Mouse (Mus musculus): Measurements from ENCODE around the gene Klf6. TPM values are rescaled to one million over a fixed set of nuclear protein-coding genes. Genes with fewer than 3 reads are reported as not detected.

Gene Klf6
- 10 to 100 TPM; 27.9 to 31.9 TPM for total RNA-seq (2021)
- long read RNA-seq, full-length matches to known transcripts = 25 of 34 reads
- long read RNA-seq, partial matches to known transcripts = 2 of 34 reads
- long read RNA-seq, other reads (novel, unspliced or antisense) = 7 of 34 reads

DNA sequence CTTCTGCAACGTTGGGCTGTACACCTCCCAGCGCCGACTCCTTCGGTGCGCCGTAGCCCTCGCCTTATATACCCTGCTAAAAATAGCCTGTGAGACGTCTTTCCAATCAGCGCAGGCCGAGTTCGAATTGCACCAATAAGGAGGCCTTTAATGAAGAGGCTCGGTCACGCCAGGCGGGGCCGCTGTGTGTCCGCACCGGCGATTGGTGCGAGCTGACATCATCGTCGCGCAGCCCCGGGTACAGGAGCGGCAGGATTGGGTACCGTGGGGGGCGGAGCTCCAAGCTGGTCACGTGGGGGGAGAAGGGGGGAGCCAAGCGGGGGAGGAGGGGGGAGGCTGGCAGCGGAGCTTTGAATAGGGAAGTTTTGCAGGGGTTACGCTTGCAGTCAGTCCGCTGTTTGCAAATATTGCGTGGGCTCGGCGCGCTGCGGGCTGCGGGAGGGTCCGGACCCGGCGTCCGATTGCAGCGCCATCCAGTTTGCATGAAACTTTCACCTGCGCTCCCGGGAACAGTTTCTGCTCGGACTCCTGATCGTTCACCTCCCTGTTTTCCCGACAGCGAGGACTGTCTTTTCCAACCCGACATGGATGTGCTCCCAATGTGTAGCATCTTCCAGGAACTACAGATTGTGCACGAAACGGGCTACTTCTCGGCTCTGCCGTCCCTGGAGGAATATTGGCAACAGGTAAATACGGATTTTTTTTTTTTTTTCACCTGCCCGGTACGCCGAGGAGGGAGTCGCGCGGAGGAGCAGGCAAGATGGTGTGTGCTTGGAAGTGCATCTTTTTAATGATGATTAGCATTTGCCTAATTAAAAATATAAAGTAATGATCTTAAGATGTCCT is at the start of gene Klf6:
Gene Klf6, plus strand, starts transcription at position 326 of the 846 bp plus-strand sequence.
- peak; percentile 100 for DNase-seq (ENCODE audit: low spot score in 2 of 2)

DNA sequence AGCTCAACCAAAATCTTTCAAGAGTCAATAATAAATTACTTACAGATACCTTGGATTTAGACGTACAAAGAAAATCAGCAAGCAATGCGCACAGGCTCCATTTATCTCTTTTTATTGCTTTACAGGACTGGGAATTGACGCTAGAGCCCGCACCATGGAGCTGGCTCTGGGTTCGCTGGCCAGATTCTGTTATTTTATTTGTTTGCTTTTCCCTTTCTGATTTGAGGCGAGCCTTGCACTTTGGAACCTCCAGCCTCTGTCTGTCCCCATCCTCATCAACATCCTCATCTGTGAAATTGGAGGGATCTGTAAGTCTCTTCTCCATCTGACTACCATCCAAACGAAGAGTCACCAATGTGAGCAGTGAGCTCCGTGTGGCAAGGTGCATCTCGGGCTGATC is 47.8 kb upstream of the Klf6 start:
- no peak for DNase-seq (ENCODE audit: low spot score in 2 of 2)

DNA sequence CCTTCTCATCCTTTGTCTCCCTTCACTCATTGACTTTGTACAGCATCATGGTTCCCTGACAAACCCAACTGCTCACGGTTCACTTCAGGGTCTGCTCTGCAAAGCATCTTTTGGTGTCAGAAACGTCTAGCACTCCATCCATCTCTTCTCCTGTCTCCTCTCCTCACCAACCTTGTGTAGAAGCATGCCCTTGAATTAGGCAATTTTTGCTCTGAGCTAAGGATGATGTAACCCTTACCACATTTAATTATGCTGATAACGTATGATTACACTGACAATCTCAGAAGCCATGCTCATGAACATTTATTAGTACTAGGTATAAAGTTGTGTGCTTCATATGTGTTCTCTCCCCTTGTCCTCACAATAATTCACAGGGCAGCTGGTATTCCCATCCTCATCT is 44.0 kb upstream of the Klf6 start:
- no peak for DNase-seq (ENCODE audit: low spot score in 2 of 2)

GRCm38 (mm10) chr13:5819173-5819572 is 42.1 kb upstream of the Klf6 start:
- DNase-seq (ENCODE audit: low spot score in 2 of 2) = no peak

DNA sequence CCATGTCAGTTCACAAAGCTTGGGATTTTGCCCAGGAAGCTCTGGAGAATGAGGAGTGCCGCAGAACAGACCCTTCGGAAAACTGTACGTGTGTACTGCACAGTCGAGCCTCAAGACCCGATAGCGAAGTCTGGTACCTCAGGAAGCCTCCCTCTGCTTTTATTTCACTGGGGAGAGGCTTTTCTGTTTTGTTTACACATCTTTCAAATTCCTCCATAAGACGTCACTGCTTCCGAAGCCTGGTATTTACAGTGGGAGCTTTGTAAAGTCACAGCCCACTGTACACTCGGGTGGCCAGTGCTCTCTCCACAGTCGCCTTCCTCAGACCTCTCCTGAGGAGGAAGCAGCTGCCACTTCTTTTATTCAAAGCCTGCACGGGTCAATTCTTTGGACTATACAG is 38.7 kb upstream of the Klf6 start:
- DNase-seq (ENCODE audit: low spot score in 2 of 2) = no peak

GRCm38 (mm10) chr13:5823150-5823549 is 38.1 kb upstream of the Klf6 start:
- DNase-seq (ENCODE audit: low spot score in 2 of 2) = no peak

DNA sequence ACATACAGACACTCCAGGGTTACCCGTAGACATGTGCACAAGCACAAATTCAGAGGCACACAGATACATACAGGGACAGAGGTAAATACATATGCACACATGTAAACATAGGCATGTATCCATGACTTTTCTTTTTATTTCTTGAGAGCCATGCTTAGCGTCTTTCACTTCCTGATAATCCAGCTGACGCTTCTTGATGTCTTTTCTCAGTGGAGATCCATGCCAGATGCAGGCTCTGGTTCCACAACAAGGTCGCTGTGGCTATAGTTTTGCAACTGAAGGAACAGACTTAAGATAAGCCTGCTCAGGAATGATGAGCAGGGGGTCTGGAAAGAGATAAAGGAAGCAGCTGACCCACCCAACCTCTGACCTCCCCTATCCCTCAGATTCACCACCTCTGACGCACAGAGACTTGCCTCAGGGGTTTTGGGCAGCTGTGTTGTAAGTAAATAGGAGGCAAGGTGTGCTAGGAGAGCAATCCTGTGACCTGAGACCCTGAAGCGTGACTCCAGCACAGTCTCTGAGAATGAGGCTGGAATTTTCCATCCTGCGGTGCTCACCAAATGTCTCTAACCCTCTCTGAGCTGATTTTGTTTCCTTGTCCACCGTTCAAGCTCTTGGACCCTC is 37.0 kb upstream of the Klf6 start:
- DNase-seq (ENCODE audit: low spot score in 2 of 2) = no peak

GRCm38 (mm10) chr13:5826170-5826827 is 35.0 kb upstream of the Klf6 start:
- no peak for DNase-seq (ENCODE audit: low spot score in 2 of 2)

- no peak for DNase-seq (ENCODE audit: low spot score in 2 of 2)
Measured at GRCm38 (mm10) chr13:5831976-5832375, 29.3 kb upstream of the Klf6 start.

DNA sequence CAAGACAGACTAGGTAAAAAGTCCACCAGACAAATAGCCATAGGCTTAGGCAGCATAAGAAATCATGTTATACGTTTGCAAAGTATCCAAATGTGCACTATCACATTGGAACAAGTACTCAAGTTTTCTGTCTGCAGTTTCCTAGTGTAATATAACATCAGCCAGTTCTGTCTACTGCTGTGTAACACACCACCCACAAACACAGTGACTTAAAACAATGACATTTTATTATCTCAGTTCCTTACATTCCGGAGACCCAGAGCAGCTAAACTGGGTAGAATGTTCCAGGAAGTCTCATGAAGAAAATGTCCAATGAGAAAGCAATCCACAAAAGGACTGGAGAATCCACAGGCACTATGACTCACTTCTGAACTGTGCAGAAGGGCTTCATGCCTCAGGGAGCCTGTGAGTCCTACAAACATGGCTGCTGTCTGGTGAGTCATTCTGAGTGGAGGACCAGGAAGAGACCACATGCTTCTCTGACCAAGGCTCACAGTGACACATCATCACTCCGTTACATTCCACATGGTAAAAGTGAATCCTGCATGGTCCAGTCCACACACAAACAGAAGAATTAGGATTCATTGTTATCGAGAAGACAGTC is 24.0 kb upstream of the Klf6 start:
- no peak for DNase-seq (ENCODE audit: low spot score in 2 of 2)

DNA sequence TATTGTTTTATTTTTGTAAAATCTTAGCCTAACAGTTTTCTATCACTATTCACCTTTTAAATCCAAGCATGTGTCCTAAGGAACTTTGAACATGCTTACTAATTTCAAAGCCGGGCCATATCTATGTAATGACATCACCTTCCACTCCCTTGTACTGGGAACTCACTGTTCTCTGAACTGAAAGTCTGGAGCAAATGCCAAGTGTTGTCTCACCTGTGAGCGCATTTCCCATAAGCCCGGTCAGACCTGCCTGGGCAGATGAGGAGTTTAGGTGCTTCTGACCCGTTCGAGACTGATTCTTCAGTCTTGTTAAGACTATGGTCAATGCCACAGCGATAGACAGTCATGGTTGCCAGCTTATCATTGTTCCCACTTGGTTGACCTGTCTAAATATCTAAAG is 19.9 kb upstream of the Klf6 start:
- no peak for DNase-seq (ENCODE audit: low spot score in 2 of 2)

- DNase-seq (ENCODE audit: low spot score in 2 of 2) = no peak
Measured at GRCm38 (mm10) chr13:5842911-5843310, 18.4 kb upstream of the Klf6 start.

DNA sequence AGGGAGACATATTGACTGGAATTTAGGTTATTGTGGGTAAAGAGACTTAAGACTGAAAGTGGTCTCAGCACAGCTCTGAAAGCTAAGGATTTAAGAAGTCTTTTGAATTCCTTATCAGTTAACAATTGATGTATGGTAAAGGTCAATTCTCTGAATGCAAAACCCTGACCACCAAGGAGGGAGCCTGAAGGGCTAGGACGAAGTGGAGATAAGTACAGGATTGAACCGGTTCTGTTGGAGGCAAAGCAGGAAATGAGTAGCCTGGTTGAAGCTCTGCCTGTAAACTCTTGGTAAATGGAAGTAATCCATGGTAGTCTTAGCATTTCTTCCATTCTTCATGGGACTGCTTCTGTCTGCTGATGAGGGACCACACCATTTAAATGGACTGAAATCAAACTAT is 17.5 kb upstream of the Klf6 start:
- DNase-seq (ENCODE audit: low spot score in 2 of 2) = no peak

GRCm38 (mm10) chr13:5844338-5844737 is 16.9 kb upstream of the Klf6 start:
- DNase-seq (ENCODE audit: low spot score in 2 of 2) = no peak

- no peak for DNase-seq (ENCODE audit: low spot score in 2 of 2)
Measured at GRCm38 (mm10) chr13:5845161-5845590, 16.1 kb upstream of the Klf6 start.

GRCm38 (mm10) chr13:5845605-5846004 is 15.7 kb upstream of the Klf6 start:
- no peak for DNase-seq (ENCODE audit: low spot score in 2 of 2)

GRCm38 (mm10) chr13:5846860-5847259 is 14.4 kb upstream of the Klf6 start:
- DNase-seq (ENCODE audit: low spot score in 2 of 2) = no peak

DNA sequence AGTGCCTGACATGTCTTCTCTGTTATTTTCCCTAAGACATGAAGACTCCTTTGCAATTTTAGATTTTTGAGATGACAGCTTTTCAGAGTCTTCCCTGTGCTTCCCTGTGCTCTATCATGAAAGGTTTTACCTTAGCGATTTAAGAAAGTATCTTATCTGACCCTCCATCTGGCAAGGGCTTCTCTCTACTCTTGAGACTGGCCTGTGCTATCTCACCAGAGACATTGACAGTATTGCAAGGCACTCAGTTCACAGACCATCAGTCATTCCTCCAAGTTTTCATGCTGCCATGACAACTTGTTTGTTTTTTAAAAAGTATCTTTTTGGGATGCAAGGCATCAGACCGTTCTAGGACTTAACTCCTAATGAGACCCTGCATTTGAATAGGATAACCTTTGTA is 13.5 kb upstream of the Klf6 start:
- DNase-seq (ENCODE audit: low spot score in 2 of 2) = no peak

- peak in 1 of 2 experiments; percentile 63 for DNase-seq (ENCODE audit: low spot score in 2 of 2)
Measured at GRCm38 (mm10) chr13:5860651-5861156, 578 bp upstream of the Klf6 start.

DNA sequence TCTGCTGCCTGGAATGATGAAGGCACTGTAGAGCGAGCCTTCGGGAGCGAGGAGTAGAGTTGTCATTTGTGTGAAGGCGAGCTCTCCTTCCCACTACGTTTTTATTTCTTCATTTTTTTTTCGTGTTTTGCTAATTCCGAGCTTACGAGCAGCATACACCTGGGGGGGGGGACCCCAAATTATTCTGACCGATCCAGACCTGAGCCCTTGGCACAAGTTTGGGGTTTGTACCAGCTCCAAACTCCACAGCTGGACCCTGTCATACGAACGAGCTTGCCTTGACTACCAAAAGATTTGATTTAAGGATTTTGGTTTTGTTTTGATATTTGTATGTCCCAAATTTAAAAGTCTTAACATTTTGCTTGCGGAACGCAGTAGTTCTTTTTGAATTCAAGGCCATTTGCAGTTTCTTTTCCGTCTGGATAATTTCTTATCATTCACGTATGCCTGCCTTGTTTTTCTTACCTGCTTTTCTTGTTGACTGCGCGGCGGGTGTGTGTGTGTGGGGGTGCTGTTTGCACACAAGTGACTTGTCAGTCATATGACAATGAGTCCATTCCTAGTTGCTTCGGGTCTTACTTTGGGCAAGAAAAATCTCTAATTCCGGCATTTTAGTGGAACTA is 832 bp downstream of the Klf6 start:
- DNase-seq (ENCODE audit: low spot score in 2 of 2) = peak in 1 of 2 experiments; percentile 68
